Mouse (Mus musculus) heart, embryonic 11.5 days (tissue): ENCODE data around the gene Hook2. TPM values are rescaled to one million over a fixed set of nuclear protein-coding genes. Genes with fewer than 3 reads are reported as not detected.
A peak's percentile ranks its signal among the peaks of the same experiment; 100 is the strongest.

ENCODE experiments used
- ATAC-seq: fragments of 200-750 bp; cut with Nextera tagmentation; replicated peaks from 2 replicates; pipeline ENCODE4 v1.8.0; 2017; ENCODE audit warnings: moderate library complexity; ENCODE audit not compliant: insufficient number of reproducible peaks, low FRiP score, low TSS enrichment
- H3K27ac ChIP-seq: fragments of 300-500 bp; sonication (generic); 2 replicates; pipeline ENCODE4 v1.5.1; 2014; ENCODE audit warnings: mild to moderate bottlenecking, low read depth, low read length
- H3K27me3 ChIP-seq: fragments of 300-500 bp; sonication (generic); 2 replicates; pipeline ENCODE4 v1.6.1; 2014; ENCODE audit warnings: mild to moderate bottlenecking, low read length, mixed read lengths; ENCODE audit not compliant: control insufficient read depth, insufficient read depth
- H3K36me3 ChIP-seq: fragments of 300-500 bp; sonication (generic); 2 replicates; pipeline ENCODE4 v1.6.1; 2014; ENCODE audit warnings: mild to moderate bottlenecking, low read length, moderate library complexity, mixed read lengths; ENCODE audit not compliant: control insufficient read depth, insufficient read depth
- H3K4me1 ChIP-seq: fragments of 300-500 bp; sonication (generic); 2 replicates; pipeline ENCODE4 v1.6.1; 2014; ENCODE audit warnings: low read length; ENCODE audit not compliant: control insufficient read depth, insufficient read depth
- H3K4me2 ChIP-seq: fragments of 300-500 bp; sonication (generic); 2 replicates; pipeline ENCODE4 v1.6.1; 2014; ENCODE audit warnings: mild to moderate bottlenecking, moderate library complexity
- H3K4me3 ChIP-seq: fragments of 300-500 bp; sonication (generic); 2 replicates; pipeline ENCODE4 v1.5.1; 2014; ENCODE audit warnings: low read depth, low read length
- H3K9ac ChIP-seq: fragments of 300-500 bp; sonication (generic); 2 replicates; pipeline ENCODE4 v1.6.1; 2014; ENCODE audit warnings: mild to moderate bottlenecking, low read depth, low read length, moderate library complexity
- H3K9me3 ChIP-seq: fragments of 300-500 bp; sonication (generic); replicated peaks from 2 replicates; pipeline ENCODE4 v1.6.1; 2016; ENCODE audit warnings: low read length; ENCODE audit not compliant: control insufficient read depth
- WGBS: fragments of 180-500 bp; shearing (Covaris S2); extraction: QIAGEN DNeasy Blood & Tissue Kit; methylation state at CpG from one replicate; pipeline ENCODE4 v1.1.7; 2014; ENCODE audit not compliant: insufficient replicate concordance; 5-methylcytosine and 5-hydroxymethylcytosine counted together
- polyA plus RNA-seq: library from polyadenylated mRNA; unstranded; fragments of >200 nt; fragmentation: Nextera tagmentation; extraction: Ambion mirVana; gene quantifications from 2 replicates; pipeline ENCODE4 v1.2.1, GENCODE M21; 2014

The Hook2 gene
- polyA plus RNA-seq, 1 experiment from 2014 or later = 7.1 TPM

GRCm38 (mm10) chr8:84952612-84953255 is 37.7 kb upstream of the Hook2 start:
- peaks cover 37% of the 10 kb centered on the region for H3K27me3 ChIP-seq
- H3K36me3 ChIP-seq = no peaks in the 10 kb centered on the region
- H3K4me3 ChIP-seq = no peak overlapping the region
- ATAC-seq = no peak
- H3K9me3 ChIP-seq = no peaks in the 10 kb centered on the region
- H3K4me2 ChIP-seq = peak overlapping the region; percentile 37; the same call in 1 of the 2 replicates
- no peak overlapping the region for H3K9ac ChIP-seq
- H3K27ac ChIP-seq = no peak overlapping the region
- 5% methylated on average over 18 of the region's 18 CpGs for WGBS
- 0 out of 2 replicates have a peak, but pooled peaks cover 5% of the 10 kb centered on the region for H3K4me1 ChIP-seq

GRCm38 (mm10) chr8:84956768-84957167 is 33.6 kb upstream of the Hook2 start:
- peaks cover 7% of the 10 kb centered on the region for H3K36me3 ChIP-seq
- H3K4me3 ChIP-seq = no peak overlapping the region
- no peak overlapping the region for H3K27ac ChIP-seq
- no peak overlapping the region for H3K4me2 ChIP-seq
- H3K4me1 ChIP-seq = 0 out of 2 replicates have a peak, but pooled peaks cover 5% of the 10 kb centered on the region
- WGBS = 52% methylated on average over 2 of the region's 2 CpGs
- no peaks in the 10 kb centered on the region for H3K9me3 ChIP-seq
- no peak overlapping the region for H3K9ac ChIP-seq
- H3K27me3 ChIP-seq = peaks cover 11% of the 10 kb centered on the region; the same call in 1 of the 2 replicates
- no peak for ATAC-seq

GRCm38 (mm10) chr8:84959811-84960210 is 30.6 kb upstream of the Hook2 start:
- no peaks in the 10 kb centered on the region for H3K27me3 ChIP-seq
- H3K36me3 ChIP-seq = peaks cover 7% of the 10 kb centered on the region
- H3K9me3 ChIP-seq = no peaks in the 10 kb centered on the region
- H3K4me2 ChIP-seq = no peak overlapping the region
- WGBS = 93% methylated on average over 7 of the region's 7 CpGs
- no peak overlapping the region for H3K9ac ChIP-seq
- H3K4me3 ChIP-seq = no peak overlapping the region
- ATAC-seq = no peak
- H3K27ac ChIP-seq = no peak overlapping the region
- no peaks in the 10 kb centered on the region for H3K4me1 ChIP-seq

- Histone ChIP-seq H3K36me3 (peaks cover 7% of the 10 kb centered on the region), H3K27ac (no peak overlapping the region), H3K4me1 (peaks cover 18% of the 10 kb centered on the region), H3K9me3 (no peaks in the 10 kb centered on the region), H3K4me3 (no peak overlapping the region), H3K27me3 (no peaks in the 10 kb centered on the region), H3K9ac (no peak overlapping the region), H3K4me2 (no peak overlapping the region)
- no peak for ATAC-seq
- WGBS = 79% methylated on average over 4 of the region's 4 CpGs
Observed at GRCm38 (mm10) chr8:84963952-84964351, 26.5 kb upstream of the Hook2 start.

- Histone ChIP-seq H3K4me3 (peak overlapping the region; percentile 65), H3K9me3 (no peaks in the 10 kb centered on the region), H3K27me3 (no peaks in the 10 kb centered on the region), H3K36me3 (no peaks in the 10 kb centered on the region; the same call in none of the 2 replicates), H3K4me2 (peak overlapping the region; percentile 87), H3K9ac (peak overlapping the region; percentile 70), H3K4me1 (peaks cover 23% of the 10 kb centered on the region), H3K27ac (peak overlapping the region; percentile 58)
- WGBS = under 1% methylated on average over 41 of the region's 41 CpGs
- peak; percentile 85 for ATAC-seq
Observed at GRCm38 (mm10) chr8:84965731-84966291, 24.6 kb upstream of the Hook2 start.

- ATAC-seq = no peak
- peaks cover 7% of the 10 kb centered on the region for H3K36me3 ChIP-seq
- H3K27ac ChIP-seq = peak overlapping the region; percentile 72
- peak overlapping the region; percentile 65; the same call in 1 of the 2 replicates for H3K4me3 ChIP-seq
- no peaks in the 10 kb centered on the region for H3K27me3 ChIP-seq
- no peaks in the 10 kb centered on the region for H3K9me3 ChIP-seq
- H3K4me1 ChIP-seq = peaks cover 29% of the 10 kb centered on the region
- H3K9ac ChIP-seq = no peak overlapping the region; the same call in 1 of the 2 replicates
- H3K4me2 ChIP-seq = peak overlapping the region; percentile 87
- WGBS = 21% methylated on average over 3 of the region's 3 CpGs
Observed at GRCm38 (mm10) chr8:84966603-84967002, 23.8 kb upstream of the Hook2 start.

GRCm38 (mm10) chr8:84967532-84968304 is 22.7 kb upstream of the Hook2 start:
- H3K27ac ChIP-seq = no peak overlapping the region
- peaks cover 29% of the 10 kb centered on the region for H3K4me1 ChIP-seq
- H3K4me3 ChIP-seq = no peak overlapping the region
- no peaks in the 10 kb centered on the region for H3K9me3 ChIP-seq
- WGBS = 83% methylated on average over 13 of the region's 13 CpGs
- H3K4me2 ChIP-seq = peak overlapping the region; percentile 92; the same call in 1 of the 2 replicates
- no peak for ATAC-seq
- H3K9ac ChIP-seq = no peak overlapping the region
- no peaks in the 10 kb centered on the region for H3K27me3 ChIP-seq
- peaks cover 12% of the 10 kb centered on the region for H3K36me3 ChIP-seq

GRCm38 (mm10) chr8:84968650-84969049 is 21.8 kb upstream of the Hook2 start:
- H3K4me2 ChIP-seq = peak overlapping the region; percentile 92
- WGBS = 25% methylated on average over 2 of the region's 2 CpGs
- H3K4me1 ChIP-seq = peaks cover 29% of the 10 kb centered on the region
- no peak for ATAC-seq
- H3K27me3 ChIP-seq = no peaks in the 10 kb centered on the region
- H3K27ac ChIP-seq = peak overlapping the region; percentile 77
- peaks cover 12% of the 10 kb centered on the region for H3K36me3 ChIP-seq
- H3K9ac ChIP-seq = peak overlapping the region; percentile 97
- H3K9me3 ChIP-seq = no peaks in the 10 kb centered on the region
- H3K4me3 ChIP-seq = peak overlapping the region; percentile 64
